Mouse (Mus musculus) heart, postnatal 0 days (tissue): Measurements from ENCODE around the gene Megf8.

Experiments
- CTCF ChIP-seq: IDR thresholded peaks from 2 replicates; pipeline ENCODE4 v1.5.1; 2016; ENCODE audit warnings: antibody characterized with exemption, control low read depth, low read depth
- EP300 ChIP-seq: IDR thresholded peaks from 2 replicates; pipeline ENCODE4 v1.6.1; 2016; ENCODE audit warnings: antibody characterized with exemption, low read depth

DNA sequence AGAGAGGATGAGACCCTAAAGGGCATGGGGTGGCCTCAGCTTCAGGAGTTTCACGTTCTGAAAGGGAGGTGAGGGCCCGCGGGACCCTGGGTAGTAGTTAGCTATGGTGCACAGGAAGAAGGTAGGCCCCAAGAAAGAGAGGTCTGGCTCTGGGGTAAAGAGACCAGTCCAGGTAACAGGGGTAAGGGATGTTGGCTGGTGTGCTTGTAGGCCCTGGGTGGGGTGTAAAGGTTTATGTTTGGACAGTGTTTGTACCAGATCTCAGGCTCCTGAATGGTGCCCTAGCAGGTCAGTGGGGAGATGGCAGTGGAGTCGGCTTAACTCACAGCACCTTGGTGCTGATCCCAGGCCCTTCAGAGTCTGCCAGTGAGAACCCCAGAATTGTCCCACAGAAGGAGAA lies 47.9 kb upstream of the Megf8 start:
- TF ChIP-seq CTCF = no peak
- no peak for TF ChIP-seq EP300
